Mouse (Mus musculus): ENCODE measurements around the gene F2.

DNA sequence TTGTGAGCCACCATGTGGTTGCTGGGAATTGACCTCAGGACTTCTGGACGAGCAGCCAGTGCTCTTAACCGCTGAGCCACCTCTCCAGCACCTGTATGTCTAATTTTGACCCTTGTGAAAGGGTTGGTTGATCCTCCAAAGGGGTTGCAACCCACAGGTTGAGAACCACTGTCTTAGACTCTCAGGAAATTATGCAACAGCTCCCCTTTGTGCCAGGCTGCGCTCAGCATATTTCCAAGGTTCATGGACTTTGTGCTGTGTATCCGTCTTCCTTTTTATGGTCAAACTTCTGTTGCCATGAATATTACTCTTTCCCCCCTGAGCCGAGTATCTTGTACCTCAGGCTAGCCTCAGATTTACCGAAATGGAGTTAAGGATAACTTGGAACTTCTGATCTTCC lies 24.8 kb upstream of the F2 start:
- TF ChIP-seq CTCF (IDR thresholded peaks at IDR 0.05; ENCODE audit: low read depth, low read length) (no peak), POLR2A (IDR thresholded peaks at IDR 0.05; ENCODE audit: insufficient read depth, low read length) (no peak), EP300 (IDR thresholded peaks at IDR 0.05; ENCODE audit: insufficient read depth, low read depth, low read length) (no peak)
